Mouse (Mus musculus): Measurements from ENCODE around the gene BC034090. TPM values are rescaled to one million over a fixed set of nuclear protein-coding genes. Genes with fewer than 3 reads are reported as not detected.
"Not testable (repeated sequence)": the region's sequence is repeated elsewhere in the genome, so short reads cannot be mapped to it uniquely, and the experiment has no call there.

Gene BC034090
- polyA plus RNA-seq, 2 experiments = 5.6 to 28.0 TPM

DNA sequence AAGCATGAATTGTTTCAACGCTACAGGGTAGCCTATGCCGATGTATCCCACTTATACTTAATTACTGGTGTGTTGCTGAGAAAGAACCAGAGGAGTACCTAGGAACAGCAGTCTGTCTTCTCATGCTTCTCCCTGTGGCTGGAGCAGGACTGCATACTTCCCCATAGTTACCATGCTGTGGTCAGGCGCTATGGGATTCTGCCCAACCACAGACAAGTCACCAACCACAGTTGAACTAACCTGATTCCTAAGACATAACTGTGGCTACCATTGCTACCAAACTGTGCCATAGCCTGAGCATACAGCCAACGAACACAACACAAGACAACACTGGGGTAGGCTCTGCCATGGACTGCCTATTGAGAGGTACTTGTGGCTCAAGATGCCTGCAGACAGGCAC lies 28.7 kb upstream of the BC034090 start:
- H3K9me3 ChIP-seq (ENCODE audit: control insufficient read depth, low read length) = no peaks in the 10 kb centered on the region
- H3K9ac ChIP-seq (ENCODE audit: low read depth, low read length, severe bottlenecking) = no peak overlapping the region
- H3K4me1 ChIP-seq (ENCODE audit: control insufficient read depth, insufficient read depth, low read length) = peaks cover 8% of the 10 kb centered on the region
- ATAC-seq (ENCODE audit: low FRiP score, low read depth) (no peak), DNase-seq (ENCODE audit: low spot score) (no peak)
- H3K4me3 ChIP-seq (replicated peaks; ENCODE audit: low read length) = no peak overlapping the region
- no peak overlapping the region for H3K4me2 ChIP-seq (replicated peaks; ENCODE audit: low read depth, low read length, severe bottlenecking)
- no peaks in the 10 kb centered on the region for H3K27me3 ChIP-seq (ENCODE audit: control insufficient read depth, insufficient read depth, low read length)
- peak overlapping the region; percentile 65 for H3K27ac ChIP-seq (replicated peaks; ENCODE audit: low read depth, low read length)
- no peaks in the 10 kb centered on the region for H3K36me3 ChIP-seq (ENCODE audit: control insufficient read depth, insufficient read depth, low read length)
- TF ChIP-seq POLR2A (IDR thresholded peaks at IDR 0.05; ENCODE audit: borderline replicate concordance, extremely low read depth, insufficient read depth, insufficient read length) = no peak
- WGBS = 80% methylated on average over 4 of the region's 4 CpGs

DNA sequence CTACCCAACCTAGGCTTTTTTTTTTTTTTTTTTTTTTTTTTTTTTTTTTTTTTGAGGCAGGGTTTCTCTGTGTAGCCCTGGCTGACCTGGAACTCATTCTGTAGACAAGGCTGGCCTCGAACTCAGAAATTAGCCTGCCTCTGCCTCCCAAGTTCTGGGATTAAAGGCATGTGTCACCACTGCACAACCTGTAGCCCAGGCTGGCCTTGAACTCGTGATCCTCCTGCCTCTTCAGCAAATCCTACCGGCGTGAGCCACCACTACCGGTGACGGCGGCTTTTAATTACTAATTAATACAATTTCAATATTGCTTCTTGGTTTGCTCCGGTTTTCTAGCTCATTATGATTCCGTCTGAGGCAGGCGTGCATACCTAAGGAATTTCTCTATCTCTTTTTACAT lies 18.3 kb upstream of the BC034090 start:
- not testable (repeated sequence) for ATAC-seq (ENCODE audit: low FRiP score, low read depth); H3K9me3 ChIP-seq (ENCODE audit: control insufficient read depth, low read length); H3K4me3 ChIP-seq (replicated peaks; ENCODE audit: low read length); H3K4me1 ChIP-seq (ENCODE audit: control insufficient read depth, insufficient read depth, low read length); H3K9ac ChIP-seq (ENCODE audit: low read depth, low read length, severe bottlenecking); H3K27ac ChIP-seq (replicated peaks; ENCODE audit: low read depth, low read length); H3K27me3 ChIP-seq (ENCODE audit: control insufficient read depth, insufficient read depth, low read length); DNase-seq (ENCODE audit: low spot score); H3K4me2 ChIP-seq (replicated peaks; ENCODE audit: low read depth, low read length, severe bottlenecking); H3K36me3 ChIP-seq (ENCODE audit: control insufficient read depth, insufficient read depth, low read length)
- 93% methylated on average over 10 of the region's 10 CpGs for WGBS

DNA sequence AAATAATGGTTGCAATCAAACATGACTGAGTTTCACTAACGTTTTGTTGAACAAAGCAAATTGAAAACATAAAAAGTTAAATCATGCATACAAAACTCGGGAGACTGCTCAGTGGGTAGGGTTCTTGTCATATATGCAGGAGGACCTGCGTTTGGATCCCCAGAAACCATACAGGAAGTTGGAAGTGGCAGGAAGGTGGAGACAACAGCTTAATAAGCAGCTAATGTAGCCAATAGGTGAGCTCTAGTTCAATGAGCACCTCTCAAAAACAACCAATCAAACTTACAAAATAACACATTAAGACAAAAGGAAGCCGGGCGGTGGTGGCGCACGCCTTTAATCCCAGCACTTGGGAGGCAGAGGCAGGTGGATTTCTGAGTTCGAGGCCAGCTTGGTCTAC lies 10.1 kb upstream of the BC034090 start:
- H3K4me3 ChIP-seq (replicated peaks; ENCODE audit: low read length) = no peak overlapping the region
- H3K27ac ChIP-seq (replicated peaks; ENCODE audit: low read depth, low read length) = no peak overlapping the region
- H3K9ac ChIP-seq (ENCODE audit: low read depth, low read length, severe bottlenecking) = no peak overlapping the region
- no peaks in the 10 kb centered on the region for H3K4me1 ChIP-seq (ENCODE audit: control insufficient read depth, insufficient read depth, low read length)
- H3K4me2 ChIP-seq (replicated peaks; ENCODE audit: low read depth, low read length, severe bottlenecking) = no peak overlapping the region
- no peaks in the 10 kb centered on the region for H3K36me3 ChIP-seq (ENCODE audit: control insufficient read depth, insufficient read depth, low read length)
- H3K27me3 ChIP-seq (ENCODE audit: control insufficient read depth, insufficient read depth, low read length) = no peaks in the 10 kb centered on the region
- TF ChIP-seq POLR2A (IDR thresholded peaks at IDR 0.05; ENCODE audit: borderline replicate concordance, extremely low read depth, insufficient read depth, insufficient read length) = no peak
- no peaks in the 10 kb centered on the region for H3K9me3 ChIP-seq (ENCODE audit: control insufficient read depth, low read length)
- DNase-seq (ENCODE audit: low spot score) = no peak
- no peak for ATAC-seq (ENCODE audit: low FRiP score, low read depth)
- 85% methylated on average over 8 of the region's 8 CpGs for WGBS

DNA sequence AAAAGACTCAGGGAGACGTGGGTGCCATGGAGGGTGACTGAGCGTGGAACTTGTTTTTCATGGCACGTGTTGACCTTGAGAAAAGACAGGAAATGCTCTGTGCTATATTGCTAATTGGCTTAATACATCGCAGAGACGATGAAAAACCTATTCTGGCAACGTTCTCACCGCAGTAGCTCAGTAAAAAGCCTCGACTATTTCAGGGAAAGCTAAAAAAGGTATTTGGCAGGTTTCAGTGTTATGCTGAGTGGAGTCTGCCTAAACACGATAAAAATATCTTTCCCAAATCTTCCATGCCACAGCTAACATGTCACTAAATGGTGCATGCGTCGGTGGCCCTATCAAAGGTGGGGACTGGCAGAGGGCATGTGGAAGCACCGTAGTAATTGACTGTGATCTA lies 8.9 kb upstream of the BC034090 start:
- Histone ChIP-seq H3K9ac (ENCODE audit: low read depth, low read length, severe bottlenecking) (no peak overlapping the region), H3K4me3 (replicated peaks; ENCODE audit: low read length) (no peak overlapping the region), H3K36me3 (ENCODE audit: control insufficient read depth, insufficient read depth, low read length) (no peaks in the 10 kb centered on the region), H3K9me3 (ENCODE audit: control insufficient read depth, low read length) (no peaks in the 10 kb centered on the region), H3K27ac (replicated peaks; ENCODE audit: low read depth, low read length) (no peak overlapping the region), H3K27me3 (ENCODE audit: control insufficient read depth, insufficient read depth, low read length) (no peaks in the 10 kb centered on the region), H3K4me2 (replicated peaks; ENCODE audit: low read depth, low read length, severe bottlenecking) (no peak overlapping the region), H3K4me1 (ENCODE audit: control insufficient read depth, insufficient read depth, low read length) (no peaks in the 10 kb centered on the region)
- 46% methylated on average over 12 of the region's 12 CpGs for WGBS
- DNase-seq (ENCODE audit: low spot score) = no peak
- TF ChIP-seq POLR2A (IDR thresholded peaks at IDR 0.05; ENCODE audit: borderline replicate concordance, extremely low read depth, insufficient read depth, insufficient read length) = no peak
- no peak for ATAC-seq (ENCODE audit: low FRiP score, low read depth)

DNA sequence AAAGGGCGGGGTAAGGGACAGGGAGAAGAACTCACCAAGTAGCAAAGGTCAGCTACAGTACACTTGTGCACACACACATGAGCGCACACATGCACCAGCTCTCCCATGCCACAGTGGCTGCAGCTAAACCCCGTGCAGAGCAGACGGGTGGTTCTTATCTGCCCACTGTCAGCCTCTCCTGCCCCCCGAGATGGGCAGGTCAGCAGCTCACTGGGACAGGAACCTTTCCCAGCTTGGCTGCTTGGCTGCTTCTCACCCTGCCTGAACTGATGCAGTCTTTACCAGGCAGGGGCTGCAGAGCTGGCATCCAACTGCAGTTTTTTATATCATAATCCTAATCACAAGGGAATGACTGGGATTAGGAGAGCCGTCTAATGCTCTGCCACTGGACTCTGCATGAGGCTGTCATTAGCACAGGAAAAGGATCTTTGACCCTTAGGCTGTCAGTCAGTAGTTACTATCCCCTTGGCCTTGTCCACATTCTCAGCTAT lies 8.4 kb upstream of the BC034090 start:
- Histone ChIP-seq H3K36me3 (ENCODE audit: control insufficient read depth, insufficient read depth, low read length) (no peaks in the 10 kb centered on the region), H3K4me1 (ENCODE audit: control insufficient read depth, insufficient read depth, low read length) (no peaks in the 10 kb centered on the region), H3K4me2 (replicated peaks; ENCODE audit: low read depth, low read length, severe bottlenecking) (no peak overlapping the region), H3K27ac (replicated peaks; ENCODE audit: low read depth, low read length) (no peak overlapping the region), H3K4me3 (replicated peaks; ENCODE audit: low read length) (no peak overlapping the region), H3K9ac (ENCODE audit: low read depth, low read length, severe bottlenecking) (no peak overlapping the region), H3K27me3 (ENCODE audit: control insufficient read depth, insufficient read depth, low read length) (no peaks in the 10 kb centered on the region), H3K9me3 (ENCODE audit: control insufficient read depth, low read length) (no peaks in the 10 kb centered on the region)
- 60% methylated on average over 6 of the region's 6 CpGs for WGBS
- no peak for ATAC-seq (ENCODE audit: low FRiP score, low read depth)
- DNase-seq (ENCODE audit: low spot score) = no peak
- TF ChIP-seq POLR2A (IDR thresholded peaks at IDR 0.05; ENCODE audit: borderline replicate concordance, extremely low read depth, insufficient read depth, insufficient read length) = no peak

DNA sequence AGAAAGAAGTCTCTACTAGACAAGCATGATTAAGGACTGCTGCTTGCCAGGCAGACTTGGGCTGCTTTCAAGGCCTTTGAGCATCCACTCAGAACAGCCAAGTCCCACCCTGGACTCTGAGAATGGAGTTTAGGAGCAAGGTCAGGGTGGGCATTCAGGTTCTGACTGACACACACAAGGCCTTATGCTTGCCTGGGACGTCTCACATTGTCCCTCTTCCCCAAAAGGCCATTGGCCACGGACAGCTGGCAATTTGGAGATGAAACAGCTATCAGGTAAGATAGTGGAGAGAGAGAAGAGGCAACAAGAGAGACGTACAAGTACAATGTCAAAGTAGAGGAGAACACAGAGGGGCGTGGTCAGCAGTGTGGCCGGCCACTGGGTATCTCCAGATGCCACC lies 7.4 kb upstream of the BC034090 start:
- no peak for TF ChIP-seq POLR2A (IDR thresholded peaks at IDR 0.05; ENCODE audit: borderline replicate concordance, extremely low read depth, insufficient read depth, insufficient read length)
- DNase-seq (ENCODE audit: low spot score) = no peak
- WGBS = 80% methylated on average over 5 of the region's 5 CpGs
- no peak for ATAC-seq (ENCODE audit: low FRiP score, low read depth)
- H3K4me3 ChIP-seq (replicated peaks; ENCODE audit: low read length) = no peak overlapping the region
- no peaks in the 10 kb centered on the region for H3K9me3 ChIP-seq (ENCODE audit: control insufficient read depth, low read length)
- no peaks in the 10 kb centered on the region for H3K4me1 ChIP-seq (ENCODE audit: control insufficient read depth, insufficient read depth, low read length)
- no peak overlapping the region for H3K9ac ChIP-seq (ENCODE audit: low read depth, low read length, severe bottlenecking)
- no peak overlapping the region for H3K4me2 ChIP-seq (replicated peaks; ENCODE audit: low read depth, low read length, severe bottlenecking)
- no peaks in the 10 kb centered on the region for H3K27me3 ChIP-seq (ENCODE audit: control insufficient read depth, insufficient read depth, low read length)
- no peak overlapping the region for H3K27ac ChIP-seq (replicated peaks; ENCODE audit: low read depth, low read length)
- H3K36me3 ChIP-seq (ENCODE audit: control insufficient read depth, insufficient read depth, low read length) = no peaks in the 10 kb centered on the region

Measured in limb, embryonic 14.5 days (tissue).